Comparison of ENCODE assay signal across 9 mouse cellular contexts in the genomic region with DNA sequence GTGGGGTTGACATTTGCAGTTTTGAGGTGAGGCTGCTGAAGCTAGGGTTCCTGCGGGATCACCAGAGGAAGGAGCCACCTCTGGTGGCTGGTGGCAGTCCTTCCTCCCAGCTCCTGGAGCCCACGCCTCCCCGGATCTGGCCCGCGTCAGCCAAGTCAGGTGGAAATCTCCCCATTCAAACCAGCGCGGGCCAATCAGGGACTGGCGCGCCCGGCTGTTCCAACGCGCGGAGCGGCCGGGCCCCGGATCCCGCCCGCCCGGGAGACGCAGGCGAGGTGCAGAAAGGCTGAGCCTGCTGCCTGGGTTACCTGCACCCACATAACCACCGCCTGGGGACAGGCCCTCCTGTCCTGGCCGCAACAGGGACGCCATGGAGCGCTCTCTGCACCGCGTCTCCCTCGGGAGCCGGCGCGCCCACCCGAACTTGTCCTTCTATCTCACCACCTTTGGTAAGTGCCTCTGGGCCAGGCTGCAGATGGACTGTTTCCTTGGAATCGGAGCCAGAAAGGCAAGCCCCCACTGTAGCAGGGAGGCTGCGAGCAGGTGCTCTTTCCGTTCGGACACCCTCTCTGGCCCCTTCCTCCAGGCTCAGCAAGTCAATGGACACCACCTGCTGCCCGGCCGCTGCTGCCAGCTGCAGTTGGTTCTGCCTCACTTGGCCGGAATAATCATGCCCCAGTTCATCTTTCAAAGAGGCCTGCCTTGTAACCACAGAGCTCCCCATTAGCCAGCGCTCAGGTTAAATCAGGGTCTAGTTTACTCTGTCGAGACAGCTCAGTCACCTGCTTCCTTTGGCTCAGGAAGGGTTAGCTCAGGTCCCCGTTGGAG. TPM values are rescaled to one million over a fixed set of nuclear protein-coding genes. Genes with fewer than 3 reads are reported as not detected.
DNase-seq lines count a peak whose midpoint lies in the region; ATAC-seq and TF ChIP-seq lines count a peak whose summit lies in the region.
"Had no signal": no experiment of that assay in that cellular context is flagged by ENCODE, and none has a peak within 500 bp of the region (broad histone marks: within the 10 kb centered on the region; RNA-seq: fewer than 3 reads in every experiment).

No protein-coding gene starts in this region.

- no peak overlapping the region for H3K27ac ChIP-seq in limb, embryonic 14.5 days (replicated peaks; ENCODE audit: low read depth, low read length)
- H3K27ac ChIP-seq in midbrain, embryonic 13.5 days = peak overlapping the region; percentile 84
- H3K27ac ChIP-seq in stomach, embryonic 14.5 days (ENCODE audit: low read length) = no peak overlapping the region
- H3K27ac ChIP-seq: macrophage had no signal

- 5% methylated on average over 21 of the region's 42 CpGs for WGBS in limb, embryonic 14.5 days
- WGBS in midbrain, embryonic 13.5 days = under 1% methylated on average over 42 of the region's 42 CpGs
- 4% methylated on average over 42 of the region's 42 CpGs for WGBS in stomach, embryonic 14.5 days

- H3K4me1 ChIP-seq in limb, embryonic 14.5 days (ENCODE audit: control insufficient read depth, insufficient read depth, low read length) = peaks cover 17% of the 10 kb centered on the region
- H3K4me1 ChIP-seq in midbrain, embryonic 13.5 days (replicated peaks) = peaks cover 38% of the 10 kb centered on the region
- H3K4me1 ChIP-seq in stomach, embryonic 14.5 days (ENCODE audit: control insufficient read depth, insufficient read depth, low read length) = peaks cover 16% of the 10 kb centered on the region; the same call in 1 of the 2 replicates

- DNase-seq in kidney, adult 11 months = peak; percentile 30
- no peak for DNase-seq in kidney, adult 8-10 months
- peak; percentile 80 for DNase-seq in cerebellum, adult 11-12 months
- peak; percentile 25 to 31 for DNase-seq in frontal cortex, postnatal 10 days (ENCODE audit: low spot score in 2 of 2)
- peak; percentile 86 for DNase-seq in induced T-regulatory cell, adult 2 months (ENCODE audit: low read depth)
- DNase-seq in limb, embryonic 14.5 days (ENCODE audit: low spot score) = peak; percentile 21

- peak overlapping the region; percentile 34 for H3K4me3 ChIP-seq in limb, embryonic 14.5 days (replicated peaks; ENCODE audit: low read length)
- H3K4me3 ChIP-seq in midbrain, embryonic 13.5 days (replicated peaks) = peak overlapping the region; percentile 61
- H3K4me3 ChIP-seq in stomach, embryonic 14.5 days (ENCODE audit: low read depth, low read length) = peak overlapping the region; percentile 38

- peak overlapping the region; percentile 67 for H3K4me2 ChIP-seq in limb, embryonic 14.5 days (replicated peaks; ENCODE audit: low read depth, low read length, severe bottlenecking)
- H3K4me2 ChIP-seq in midbrain, embryonic 13.5 days (replicated peaks) = peak overlapping the region; percentile 98
- H3K4me2 ChIP-seq in stomach, embryonic 14.5 days (replicated peaks; ENCODE audit: low read depth, low read length) = peak overlapping the region; percentile 66

- peak; percentile 62 for ATAC-seq in limb, embryonic 14.5 days (ENCODE audit: low FRiP score, low read depth)
- peak; percentile 91 for ATAC-seq in midbrain, embryonic 13.5 days
- peak; percentile 86 for ATAC-seq in stomach, embryonic 14.5 days (ENCODE audit: insufficient number of reproducible peaks, insufficient read depth, low FRiP score, low read depth)

- no peak for TF ChIP-seq POLR2A in limb, embryonic 14.5 days (IDR thresholded peaks at IDR 0.05; ENCODE audit: borderline replicate concordance, extremely low read depth, insufficient read depth, insufficient read length)

- no peaks in the 10 kb centered on the region for H3K9me3 ChIP-seq in limb, embryonic 14.5 days (ENCODE audit: control insufficient read depth, low read length)
- no peaks in the 10 kb centered on the region for H3K9me3 ChIP-seq in midbrain, embryonic 13.5 days
- no peaks in the 10 kb centered on the region for H3K9me3 ChIP-seq in stomach, embryonic 14.5 days (ENCODE audit: control insufficient read depth, low read depth, low read length)

- no peak overlapping the region for H3K9ac ChIP-seq in limb, embryonic 14.5 days (ENCODE audit: low read depth, low read length, severe bottlenecking)
- H3K9ac ChIP-seq in midbrain, embryonic 13.5 days (replicated peaks) = peak overlapping the region; percentile 76
- peak overlapping the region; percentile 47 for H3K9ac ChIP-seq in stomach, embryonic 14.5 days (replicated peaks; ENCODE audit: low read depth, low read length)

- peaks cover 19% of the 10 kb centered on the region for H3K27me3 ChIP-seq in limb, embryonic 14.5 days (ENCODE audit: control insufficient read depth, insufficient read depth, low read length)
- peaks cover 11% of the 10 kb centered on the region for H3K27me3 ChIP-seq in midbrain, embryonic 13.5 days
- 0 out of 2 replicates have a peak, but pooled peaks cover 4% of the 10 kb centered on the region for H3K27me3 ChIP-seq in stomach, embryonic 14.5 days (ENCODE audit: control insufficient read depth, insufficient read depth, low read length)

- H3K36me3 ChIP-seq in limb, embryonic 14.5 days (ENCODE audit: control insufficient read depth, insufficient read depth, low read length) = no peaks in the 10 kb centered on the region
- no peaks in the 10 kb centered on the region for H3K36me3 ChIP-seq in midbrain, embryonic 13.5 days
- no peaks in the 10 kb centered on the region for H3K36me3 ChIP-seq in stomach, embryonic 14.5 days (ENCODE audit: control insufficient read depth, insufficient read depth, low read length)

RNA-seq across cellular contexts. Expression of a gene that starts 23.8 kb away (rescaled TPM):
- polyA plus RNA-seq in limb, embryonic 14.5 days (2012; rRNA removed) = 67.6 and 68.2 TPM in 2 replicates
- 37.6 and 40.2 TPM in 2 replicates for polyA plus RNA-seq in limb, embryonic 14.5 days (2014; fragmentation: Nextera tagmentation; extraction: Ambion mirVana)
- 65.9 and 70.0 TPM in 2 replicates for polyA plus RNA-seq in midbrain, embryonic 13.5 days (2015; fragmentation: Nextera tagmentation; extraction: Ambion mirVana)
- 38.2 and 42.0 TPM in 2 replicates for polyA plus RNA-seq in stomach, embryonic 14.5 days (2014; fragmentation: Nextera tagmentation; extraction: Ambion mirVana)

RNA-seq across cellular contexts. Expression of a gene that starts 58.3 kb away (rescaled TPM):
- 0.35 and 0.51 TPM in 2 replicates for polyA plus RNA-seq in limb, embryonic 14.5 days (2012; rRNA removed)
- polyA plus RNA-seq in limb, embryonic 14.5 days (2014; fragmentation: Nextera tagmentation; extraction: Ambion mirVana) = 0.14 and 0.54 TPM in 2 replicates
- 1.1 and 1.5 TPM in 2 replicates for polyA plus RNA-seq in midbrain, embryonic 13.5 days (2015; fragmentation: Nextera tagmentation; extraction: Ambion mirVana)
- 0.49 and 0.88 TPM in 2 replicates for polyA plus RNA-seq in stomach, embryonic 14.5 days (2014; fragmentation: Nextera tagmentation; extraction: Ambion mirVana)

RNA-seq across cellular contexts. Expression of a gene that starts 58.6 kb away (rescaled TPM):
- polyA plus RNA-seq in limb, embryonic 14.5 days (2012; rRNA removed) = 39.8 and 51.4 TPM in 2 replicates
- 77.9 and 80.2 TPM in 2 replicates for polyA plus RNA-seq in limb, embryonic 14.5 days (2014; fragmentation: Nextera tagmentation; extraction: Ambion mirVana)
- polyA plus RNA-seq in midbrain, embryonic 13.5 days (2015; fragmentation: Nextera tagmentation; extraction: Ambion mirVana) = 81.3 and 87.2 TPM in 2 replicates
- 73.5 and 79.8 TPM in 2 replicates for polyA plus RNA-seq in stomach, embryonic 14.5 days (2014; fragmentation: Nextera tagmentation; extraction: Ambion mirVana)

Comparison
In these comparisons a context has a peak if more than half of its experiments do, and no peak if none do; other contexts are left out.
1. DNase-seq: peak in kidney, adult 11 months (single experiment), cerebellum, adult 11-12 months (single experiment), frontal cortex, postnatal 10 days (2 of 2), induced T-regulatory cell, adult 2 months (single experiment) and limb, embryonic 14.5 days (single experiment); none in kidney, adult 8-10 months (0 of 2).
2. Peak in every context shown above with its lines, with median percentiles within 50 percentile points of each other: ATAC-seq, H3K4me2 ChIP-seq and H3K4me3 ChIP-seq.